Mouse (Mus musculus) heart, embryonic 11.5 days (tissue): ENCODE measurements around the gene Nhlh2. TPM values are rescaled to one million over a fixed set of nuclear protein-coding genes. Genes with fewer than 3 reads are reported as not detected.

Experiments
- ATAC-seq: fragments of 200-750 bp; cut with Nextera tagmentation; replicated peaks from 2 replicates; pipeline ENCODE4 v1.8.0; 2017; ENCODE audit warnings: moderate library complexity; ENCODE audit not compliant: insufficient number of reproducible peaks, low FRiP score, low TSS enrichment
- H3K27ac ChIP-seq: fragments of 300-500 bp; sonication (generic); 2 replicates; pipeline ENCODE4 v1.5.1; 2014; ENCODE audit warnings: mild to moderate bottlenecking, low read depth, low read length
- H3K27me3 ChIP-seq: fragments of 300-500 bp; sonication (generic); 2 replicates; pipeline ENCODE4 v1.6.1; 2014; ENCODE audit warnings: mild to moderate bottlenecking, low read length, mixed read lengths; ENCODE audit not compliant: control insufficient read depth, insufficient read depth
- H3K36me3 ChIP-seq: fragments of 300-500 bp; sonication (generic); 2 replicates; pipeline ENCODE4 v1.6.1; 2014; ENCODE audit warnings: mild to moderate bottlenecking, low read length, moderate library complexity, mixed read lengths; ENCODE audit not compliant: control insufficient read depth, insufficient read depth
- H3K4me1 ChIP-seq: fragments of 300-500 bp; sonication (generic); 2 replicates; pipeline ENCODE4 v1.6.1; 2014; ENCODE audit warnings: low read length; ENCODE audit not compliant: control insufficient read depth, insufficient read depth
- H3K4me2 ChIP-seq: fragments of 300-500 bp; sonication (generic); 2 replicates; pipeline ENCODE4 v1.6.1; 2014; ENCODE audit warnings: mild to moderate bottlenecking, moderate library complexity
- H3K4me3 ChIP-seq: fragments of 300-500 bp; sonication (generic); 2 replicates; pipeline ENCODE4 v1.5.1; 2014; ENCODE audit warnings: low read depth, low read length
- H3K9ac ChIP-seq: fragments of 300-500 bp; sonication (generic); 2 replicates; pipeline ENCODE4 v1.6.1; 2014; ENCODE audit warnings: mild to moderate bottlenecking, low read depth, low read length, moderate library complexity
- H3K9me3 ChIP-seq: fragments of 300-500 bp; sonication (generic); replicated peaks from 2 replicates; pipeline ENCODE4 v1.6.1; 2016; ENCODE audit warnings: low read length; ENCODE audit not compliant: control insufficient read depth
- WGBS: fragments of 180-500 bp; shearing (Covaris S2); extraction: QIAGEN DNeasy Blood & Tissue Kit; methylation state at CpG from one replicate; pipeline ENCODE4 v1.1.7; 2014; ENCODE audit not compliant: insufficient replicate concordance; 5-methylcytosine and 5-hydroxymethylcytosine counted together
- polyA plus RNA-seq: library from polyadenylated mRNA; unstranded; fragments of >200 nt; fragmentation: Nextera tagmentation; extraction: Ambion mirVana; gene quantifications from 2 replicates; pipeline ENCODE4 v1.2.1, GENCODE M21; 2014

Gene Nhlh2
- polyA plus RNA-seq, 1 experiment from 2014 or later, result 0.06 TPM

DNA sequence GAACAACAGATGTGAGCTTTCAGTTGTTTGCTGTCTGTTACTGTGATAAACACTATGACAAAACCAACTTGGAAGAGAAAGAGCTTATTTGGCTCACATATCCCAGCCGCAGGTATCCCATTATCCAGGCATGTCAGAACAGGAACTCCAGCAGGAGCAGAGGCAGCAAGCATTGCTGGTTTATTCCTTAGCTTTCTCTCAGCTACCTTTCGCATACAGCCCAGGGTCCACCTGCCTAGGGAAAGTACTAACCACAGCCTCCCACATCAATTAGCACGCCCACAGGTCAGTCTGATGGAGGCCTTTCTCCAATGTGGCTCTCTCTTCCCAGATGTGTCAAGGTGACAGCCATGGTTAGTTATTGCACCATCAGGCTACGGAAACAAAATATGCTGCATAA lies 31.8 kb downstream of the Nhlh2 start:
- 84% methylated on average over 4 of the region's 4 CpGs for WGBS
- no peaks in the 10 kb centered on the region for H3K27me3 ChIP-seq
- ATAC-seq, result no peak
- no peaks in the 10 kb centered on the region for H3K4me1 ChIP-seq
- H3K27ac ChIP-seq, result no peak overlapping the region
- peaks cover 5% of the 10 kb centered on the region for H3K9me3 ChIP-seq
- H3K4me2 ChIP-seq, result no peak overlapping the region
- no peak overlapping the region for H3K4me3 ChIP-seq
- H3K36me3 ChIP-seq, result no peaks in the 10 kb centered on the region; the same call in 1 of the 2 replicates
- no peak overlapping the region for H3K9ac ChIP-seq

- H3K27ac ChIP-seq, result no peak overlapping the region
- H3K36me3 ChIP-seq, result no peaks in the 10 kb centered on the region
- no peak overlapping the region for H3K9ac ChIP-seq
- H3K4me3 ChIP-seq, result no peak overlapping the region
- no peak overlapping the region for H3K4me2 ChIP-seq
- WGBS, result 20% methylated on average over 3 of the region's 3 CpGs
- no peaks in the 10 kb centered on the region for H3K4me1 ChIP-seq
- H3K9me3 ChIP-seq, result no peaks in the 10 kb centered on the region
- H3K27me3 ChIP-seq, result no peaks in the 10 kb centered on the region
- no peak for ATAC-seq
These were observed 35.2 kb downstream of the Nhlh2 start for GRCm38 (mm10) chr3:102045071-102045470.

GRCm38 (mm10) chr3:102047532-102047931 lies 37.7 kb downstream of the Nhlh2 start:
- H3K4me1 ChIP-seq, result no peaks in the 10 kb centered on the region
- no peak overlapping the region for H3K27ac ChIP-seq
- 80% methylated on average over 2 of the region's 2 CpGs for WGBS
- H3K27me3 ChIP-seq, result no peaks in the 10 kb centered on the region
- ATAC-seq, result 0 out of 2 replicates have a peak, but pooled peaks have one; percentile 57
- no peak overlapping the region for H3K4me3 ChIP-seq
- no peaks in the 10 kb centered on the region for H3K9me3 ChIP-seq
- no peak overlapping the region for H3K9ac ChIP-seq
- H3K4me2 ChIP-seq, result no peak overlapping the region
- no peaks in the 10 kb centered on the region for H3K36me3 ChIP-seq

GRCm38 (mm10) chr3:102049207-102050104 lies 39.6 kb downstream of the Nhlh2 start:
- no peak overlapping the region for H3K4me2 ChIP-seq
- H3K4me3 ChIP-seq, result no peak overlapping the region
- no peaks in the 10 kb centered on the region for H3K36me3 ChIP-seq
- H3K27ac ChIP-seq, result no peak overlapping the region
- H3K9me3 ChIP-seq, result no peaks in the 10 kb centered on the region
- no peak overlapping the region for H3K9ac ChIP-seq
- no peaks in the 10 kb centered on the region for H3K4me1 ChIP-seq
- no peaks in the 10 kb centered on the region for H3K27me3 ChIP-seq
- ATAC-seq, result no peak
- 87% methylated on average over 14 of the region's 14 CpGs for WGBS

DNA sequence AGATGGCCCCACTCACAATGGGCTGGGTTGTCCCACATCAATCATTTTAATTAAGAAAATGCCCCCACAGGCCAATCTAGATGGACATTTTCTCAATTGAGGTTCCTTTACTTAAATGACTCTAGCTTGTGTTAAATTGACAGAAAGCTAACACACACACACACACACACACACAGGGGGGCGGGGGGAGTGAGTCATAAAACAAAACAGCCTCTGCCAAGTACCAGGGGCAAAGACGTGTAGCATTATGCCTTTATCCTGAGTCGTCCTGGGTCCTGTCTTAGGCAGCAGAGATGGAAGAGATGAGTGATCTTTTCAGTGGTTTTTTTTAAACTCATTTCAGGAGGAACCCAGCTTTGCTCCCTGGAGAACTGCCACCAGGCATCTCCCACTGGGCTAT lies 42.2 kb downstream of the Nhlh2 start:
- 48% methylated on average over 3 of the region's 3 CpGs for WGBS
- ATAC-seq, result no peak

DNA sequence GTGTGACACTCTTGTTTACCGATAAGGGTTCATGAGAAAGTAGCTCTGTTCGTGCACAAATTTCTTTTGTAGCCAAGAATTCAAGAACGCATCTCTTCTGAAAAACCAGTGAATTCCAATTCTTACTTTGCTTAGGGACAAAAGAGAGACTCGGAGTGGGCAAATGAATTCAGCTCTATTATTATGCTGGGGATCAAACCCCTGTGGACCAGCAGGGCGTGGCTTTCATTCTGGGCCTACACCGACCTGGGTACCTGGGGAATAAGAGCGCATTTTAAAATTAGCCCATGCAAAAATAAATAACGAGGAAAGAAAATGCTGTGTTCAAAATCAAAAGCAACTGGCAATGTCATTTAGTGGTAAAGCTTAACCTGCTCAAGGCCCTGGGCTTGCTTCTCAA lies 43.4 kb downstream of the Nhlh2 start:
- Histone ChIP-seq H3K36me3 (no peaks in the 10 kb centered on the region), H3K9me3 (no peaks in the 10 kb centered on the region), H3K4me1 (peaks cover 8% of the 10 kb centered on the region), H3K4me2 (no peak overlapping the region), H3K27ac (no peak overlapping the region), H3K4me3 (no peak overlapping the region), H3K27me3 (no peaks in the 10 kb centered on the region), H3K9ac (no peak overlapping the region)
- ATAC-seq, result no peak
- 49% methylated on average over 8 of the region's 8 CpGs for WGBS

More for the DNA sequence above, 42.2 kb downstream of the Nhlh2 start:
- Histone ChIP-seq H3K36me3 (no peaks in the 10 kb centered on the region), H3K4me1 (peaks cover under 1% of the 10 kb centered on the region), H3K4me2 (no peak overlapping the region), H3K9me3 (no peaks in the 10 kb centered on the region), H3K4me3 (no peak overlapping the region), H3K27ac (no peak overlapping the region), H3K27me3 (no peaks in the 10 kb centered on the region), H3K9ac (no peak overlapping the region)

DNA sequence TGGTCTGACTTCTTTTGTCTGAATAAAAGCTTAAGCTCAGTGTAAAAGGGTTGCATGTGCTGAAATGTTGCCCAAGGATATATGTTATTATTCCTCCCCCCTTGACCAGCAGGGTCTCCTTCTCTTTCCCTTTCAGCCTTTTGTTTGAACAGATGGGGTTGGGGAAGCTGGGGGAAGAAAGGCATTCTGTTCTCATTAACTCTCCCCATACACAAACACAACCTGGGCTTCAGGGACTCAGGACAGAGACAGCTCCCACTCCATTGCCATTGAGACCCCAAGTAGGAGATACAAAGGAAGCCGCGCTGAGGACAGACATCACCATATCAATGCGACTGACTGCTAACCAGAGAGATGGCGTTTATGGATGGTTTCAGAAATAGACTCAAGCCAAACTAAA lies 46.0 kb downstream of the Nhlh2 start:
- no peaks in the 10 kb centered on the region for H3K27me3 ChIP-seq
- no peak overlapping the region for H3K27ac ChIP-seq
- WGBS, result 66% methylated on average over 4 of the region's 4 CpGs
- ATAC-seq, result no peak
- H3K4me1 ChIP-seq, result peaks cover 16% of the 10 kb centered on the region
- H3K9me3 ChIP-seq, result no peaks in the 10 kb centered on the region
- H3K4me3 ChIP-seq, result no peak overlapping the region
- no peak overlapping the region for H3K4me2 ChIP-seq
- H3K36me3 ChIP-seq, result no peaks in the 10 kb centered on the region
- no peak overlapping the region for H3K9ac ChIP-seq

- Histone ChIP-seq H3K36me3 (no peaks in the 10 kb centered on the region), H3K4me2 (no peak overlapping the region), H3K27ac (no peak overlapping the region; the same call in 1 of the 2 replicates), H3K4me3 (no peak overlapping the region), H3K9ac (no peak overlapping the region), H3K9me3 (no peaks in the 10 kb centered on the region), H3K4me1 (peaks cover 45% of the 10 kb centered on the region), H3K27me3 (no peaks in the 10 kb centered on the region)
- 68% methylated on average over 6 of the region's 6 CpGs for WGBS
- ATAC-seq, result no peak
These were observed 50.2 kb downstream of the Nhlh2 start for GRCm38 (mm10) chr3:102060065-102060464.
